Mouse (Mus musculus) hindbrain, postnatal 0 days (tissue): ENCODE results near the gene Il17ra. TPM values are rescaled to one million over a fixed set of nuclear protein-coding genes. Genes with fewer than 3 reads are reported as not detected.

Experiments
- ATAC-seq: fragments of 200-750 bp; cut with Nextera tagmentation; 2 replicates; pipeline ENCODE4 v1.8.0; 2017; ENCODE audit warnings: mild to moderate bottlenecking, moderate TSS enrichment, moderate library complexity
- DNase-seq: peaks from one replicate; pipeline ENCODE4 v3.0.0-alpha.2; 2015; ENCODE audit warnings: low spot score
- H3K27ac ChIP-seq: fragments of 300-500 bp; sonication (generic); 2 replicates; pipeline ENCODE4 v1.5.1; 2014; ENCODE audit warnings: mild to moderate bottlenecking
- H3K27me3 ChIP-seq: fragments of 300-500 bp; sonication (generic); 2 replicates; pipeline ENCODE4 v1.6.1; 2014; ENCODE audit warnings: low read length, mixed read lengths; ENCODE audit not compliant: insufficient read depth
- H3K36me3 ChIP-seq: fragments of 300-500 bp; sonication (generic); 2 replicates; pipeline ENCODE4 v1.6.1; 2014; ENCODE audit warnings: low read length, mixed read lengths; ENCODE audit not compliant: insufficient read depth
- H3K4me1 ChIP-seq: fragments of 300-500 bp; sonication (generic); 2 replicates; pipeline ENCODE4 v1.6.1; 2014; ENCODE audit warnings: antibody characterized with exemption, low read length, mixed read lengths; ENCODE audit not compliant: insufficient read depth
- H3K4me2 ChIP-seq: fragments of 300-500 bp; sonication (generic); 2 replicates; pipeline ENCODE4 v1.6.1; 2014; ENCODE audit warnings: low read depth, mild to moderate bottlenecking, low read length, moderate library complexity, mixed read lengths
- H3K4me3 ChIP-seq: fragments of 300-500 bp; sonication (generic); 2 replicates; pipeline ENCODE4 v1.5.1; 2014; ENCODE audit warnings: low read length
- H3K9ac ChIP-seq: fragments of 300-500 bp; sonication (generic); replicated peaks from 2 replicates; pipeline ENCODE4 v1.6.1; 2014; ENCODE audit warnings: mild to moderate bottlenecking, low read length, moderate library complexity, mixed read lengths
- H3K9me3 ChIP-seq: fragments of 300-500 bp; sonication (generic); 2 replicates; pipeline ENCODE4 v1.6.1; 2016; ENCODE audit warnings: low read length, mixed read lengths
- CTCF ChIP-seq: IDR thresholded peaks from 2 replicates; pipeline ENCODE4 v1.5.1; 2016; ENCODE audit warnings: antibody characterized with exemption, control low read depth, low read depth
- WGBS: fragments of 180-500 bp; shearing (Covaris S2); extraction: QIAGEN DNeasy Blood & Tissue Kit; methylation state at CpG from one replicate; pipeline ENCODE4 v1.1.7; 2014; 5-methylcytosine and 5-hydroxymethylcytosine counted together
- polyA plus RNA-seq: library from polyadenylated mRNA; unstranded; fragments of >200 nt; fragmentation: Nextera tagmentation; extraction: Ambion mirVana; gene quantifications from 2 replicates; pipeline ENCODE4 v1.2.1, GENCODE M21; 2015
- total RNA-seq: library from RNA; depleted of rRNA; stranded (reverse); fragments of >200 nt; gene quantifications from 2 replicates; pipeline ENCODE4 v1.2.3, GENCODE M21; 2014

Gene Il17ra
- total and polyA plus RNA-seq, 2 experiments from 2014 or later = 5.8 to 10.6 TPM

- H3K4me1 ChIP-seq = no peaks in the 10 kb centered on the region
- no peak overlapping the region for H3K27ac ChIP-seq
- H3K9me3 ChIP-seq = no peaks in the 10 kb centered on the region
- H3K9ac ChIP-seq = no peak overlapping the region
- peak overlapping the region; percentile 57 for H3K4me3 ChIP-seq
- DNase-seq = peak; percentile 61
- under 1% methylated on average over 11 of the region's 11 CpGs for WGBS
- no peaks in the 10 kb centered on the region for H3K27me3 ChIP-seq
- 0 out of 2 replicates have a peak, but pooled peaks have one; percentile 36 for ATAC-seq
- peak; percentile 33; the same call in 1 of the 2 replicates for TF ChIP-seq CTCF
- H3K36me3 ChIP-seq = no peaks in the 10 kb centered on the region
- H3K4me2 ChIP-seq = peak overlapping the region; percentile 56
Measured at GRCm38 (mm10) chr6:120463884-120464283, 837 bp downstream of the Il17ra start.

DNA sequence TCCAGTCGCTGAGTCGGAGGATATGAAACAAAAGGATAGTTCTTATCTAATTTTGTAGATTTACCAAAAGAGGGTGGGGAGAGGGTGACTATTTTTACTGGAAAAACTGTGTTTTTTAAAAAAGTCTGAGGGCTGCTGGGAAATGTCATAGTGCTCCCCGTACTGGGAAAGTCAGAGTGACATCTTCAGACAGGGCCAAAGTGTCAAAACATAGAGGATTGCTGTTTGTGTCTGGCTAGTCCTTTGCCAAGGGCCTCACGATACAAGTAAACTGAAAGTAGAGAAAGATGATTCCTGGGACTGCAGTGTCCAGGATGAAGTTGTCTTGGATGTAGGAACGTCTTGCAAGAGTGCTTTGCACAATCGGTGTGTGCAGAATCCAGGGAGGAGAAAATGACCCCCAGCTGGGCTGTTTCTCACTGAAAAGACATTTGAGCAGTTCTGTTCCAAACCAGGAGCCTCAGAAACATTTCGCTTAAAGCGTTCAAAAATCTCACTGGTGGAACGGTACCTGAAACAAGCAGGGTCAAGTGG lies 1.4 kb downstream of the Il17ra start:
- no peak overlapping the region for H3K27ac ChIP-seq
- no peaks in the 10 kb centered on the region for H3K9me3 ChIP-seq
- no peak for TF ChIP-seq CTCF
- DNase-seq (no peak), ATAC-seq (no peak)
- H3K4me2 ChIP-seq = peak overlapping the region; percentile 56
- 36% methylated on average over 9 of the region's 9 CpGs for WGBS
- no peak overlapping the region for H3K4me3 ChIP-seq
- no peaks in the 10 kb centered on the region for H3K4me1 ChIP-seq
- no peaks in the 10 kb centered on the region for H3K36me3 ChIP-seq
- H3K27me3 ChIP-seq = no peaks in the 10 kb centered on the region
- H3K9ac ChIP-seq = no peak overlapping the region

DNA sequence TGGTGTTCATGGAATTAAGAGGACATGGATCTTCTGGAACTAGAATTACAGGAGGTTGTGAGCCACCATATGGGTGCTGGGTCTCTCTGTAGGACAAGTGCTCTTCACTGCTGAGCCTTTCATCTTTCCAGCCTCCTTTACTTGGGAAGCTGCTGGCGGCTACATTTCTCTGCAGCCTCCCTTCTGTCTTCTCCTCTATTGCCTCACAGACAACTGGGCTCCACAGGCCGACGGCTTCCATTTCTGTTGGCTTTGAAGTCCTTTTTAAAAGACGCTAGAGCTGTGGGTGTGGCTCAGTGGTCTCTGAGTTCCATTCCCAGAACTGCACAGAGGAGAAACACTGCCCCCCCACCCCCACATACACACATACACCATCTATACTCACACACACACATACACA lies 2.3 kb downstream of the Il17ra start:
- 41% methylated on average over 4 of the region's 4 CpGs for WGBS
- ATAC-seq = no peak

GRCm38 (mm10) chr6:120466609-120467329 lies 3.7 kb downstream of the Il17ra start:
- Histone ChIP-seq H3K9ac (no peak overlapping the region), H3K27me3 (no peaks in the 10 kb centered on the region), H3K36me3 (no peaks in the 10 kb centered on the region), H3K4me3 (no peak overlapping the region), H3K4me1 (peaks cover 3% of the 10 kb centered on the region; the same call in 1 of the 2 replicates), H3K9me3 (no peaks in the 10 kb centered on the region), H3K4me2 (no peak overlapping the region), H3K27ac (no peak overlapping the region)
- ATAC-seq (no peak), DNase-seq (no peak)
- TF ChIP-seq CTCF = peak; percentile 32
- WGBS = 76% methylated on average over 10 of the region's 10 CpGs

More for the DNA sequence above, 2.3 kb downstream of the Il17ra start:
- Histone ChIP-seq H3K36me3 (no peaks in the 10 kb centered on the region), H3K27me3 (no peaks in the 10 kb centered on the region), H3K4me2 (no peak overlapping the region), H3K9me3 (no peaks in the 10 kb centered on the region), H3K27ac (no peak overlapping the region), H3K4me1 (no peaks in the 10 kb centered on the region), H3K9ac (no peak overlapping the region), H3K4me3 (no peak overlapping the region)
- no peak for TF ChIP-seq CTCF
- no peak for DNase-seq

DNA sequence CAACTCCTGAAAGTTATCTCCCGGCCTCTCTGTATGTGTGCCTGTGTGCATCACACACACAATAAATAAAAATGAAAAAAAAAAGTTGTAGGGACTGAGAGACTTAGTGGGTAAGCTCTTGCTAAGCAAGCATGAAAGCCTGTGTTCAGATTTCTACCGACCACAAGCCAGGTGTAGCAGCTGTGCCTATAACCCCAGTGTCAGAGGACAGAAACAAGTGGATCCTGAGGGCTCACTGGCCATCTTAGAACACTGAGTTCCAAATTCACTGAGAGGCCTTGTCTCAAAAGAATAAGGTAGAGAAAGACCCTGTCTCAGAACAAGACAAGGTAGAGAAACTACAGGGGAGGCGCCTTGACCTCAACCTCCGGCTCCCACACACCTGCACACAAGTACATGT lies 5.2 kb downstream of the Il17ra start:
- Histone ChIP-seq H3K4me2 (no peak overlapping the region), H3K36me3 (no peaks in the 10 kb centered on the region), H3K27me3 (no peaks in the 10 kb centered on the region), H3K9ac (no peak overlapping the region), H3K4me1 (peaks cover 17% of the 10 kb centered on the region; the same call in 1 of the 2 replicates), H3K9me3 (no peaks in the 10 kb centered on the region), H3K27ac (no peak overlapping the region), H3K4me3 (no peak overlapping the region)
- no peak for TF ChIP-seq CTCF
- no peak for ATAC-seq
- no peak for DNase-seq
- 94% methylated on average over 4 of the region's 4 CpGs for WGBS

- Histone ChIP-seq H3K4me2 (no peak overlapping the region), H3K4me3 (no peak overlapping the region), H3K27ac (no peak overlapping the region), H3K36me3 (no peaks in the 10 kb centered on the region), H3K9me3 (no peaks in the 10 kb centered on the region), H3K4me1 (peaks cover 24% of the 10 kb centered on the region; the same call in 1 of the 2 replicates), H3K27me3 (no peaks in the 10 kb centered on the region), H3K9ac (no peak overlapping the region)
- 70% methylated on average over 3 of the region's 3 CpGs for WGBS
- peak; percentile 26; the same call in 1 of the 2 replicates for TF ChIP-seq CTCF
- ATAC-seq = no peak
- no peak for DNase-seq
Measured at GRCm38 (mm10) chr6:120469268-120469667, 6.2 kb downstream of the Il17ra start.

GRCm38 (mm10) chr6:120469770-120470169 lies 6.7 kb downstream of the Il17ra start:
- Histone ChIP-seq H3K4me2 (no peak overlapping the region), H3K9me3 (no peaks in the 10 kb centered on the region), H3K36me3 (no peaks in the 10 kb centered on the region), H3K27ac (no peak overlapping the region), H3K27me3 (no peaks in the 10 kb centered on the region), H3K9ac (no peak overlapping the region), H3K4me1 (peaks cover 24% of the 10 kb centered on the region; the same call in 1 of the 2 replicates), H3K4me3 (no peak overlapping the region)
- ATAC-seq (no peak), DNase-seq (no peak)
- no peak for TF ChIP-seq CTCF
